Mouse (Mus musculus) midbrain, embryonic 11.5 days (tissue): ENCODE measurements around the gene Olfr547. TPM values are rescaled to one million over a fixed set of nuclear protein-coding genes. Genes with fewer than 3 reads are reported as not detected.

ENCODE experiments used
- ATAC-seq: fragments of 200-750 bp; cut with Nextera tagmentation; 2 replicates; pipeline ENCODE4 v1.8.0; 2017; ENCODE audit warnings: moderate TSS enrichment, moderate library complexity; ENCODE audit not compliant: low FRiP score
- DNase-seq: peaks from one replicate; pipeline ENCODE4 v3.0.0; 2015; ENCODE audit warnings: low spot score; ENCODE audit errors: missing footprints
- H3K27ac ChIP-seq: fragments of 300-500 bp; sonication (generic); 2 replicates; pipeline ENCODE4 v1.5.1; 2014; ENCODE audit warnings: low read depth, low read length
- H3K27me3 ChIP-seq: fragments of 300-500 bp; sonication (generic); 2 replicates; pipeline ENCODE4 v1.6.1; 2014; ENCODE audit warnings: mild to moderate bottlenecking, low read length, moderate library complexity, mixed read lengths; ENCODE audit not compliant: control insufficient read depth, insufficient read depth
- H3K36me3 ChIP-seq: fragments of 300-500 bp; sonication (generic); 2 replicates; pipeline ENCODE4 v1.6.1; 2014; ENCODE audit warnings: mild to moderate bottlenecking, low read length, moderate library complexity, mixed read lengths; ENCODE audit not compliant: control insufficient read depth, insufficient read depth
- H3K4me1 ChIP-seq: fragments of 300-500 bp; sonication (generic); 2 replicates; pipeline ENCODE4 v1.6.1; 2014; ENCODE audit warnings: low read length; ENCODE audit not compliant: control insufficient read depth, insufficient read depth
- H3K4me2 ChIP-seq: fragments of 300-500 bp; sonication (generic); 2 replicates; pipeline ENCODE4 v1.6.1; 2014; ENCODE audit warnings: mild to moderate bottlenecking, moderate library complexity
- H3K4me3 ChIP-seq: fragments of 300-500 bp; sonication (generic); 2 replicates; pipeline ENCODE4 v1.5.1; 2014; ENCODE audit warnings: low read depth, low read length
- H3K9ac ChIP-seq: fragments of 300-500 bp; sonication (generic); 2 replicates; pipeline ENCODE4 v1.6.1; 2014; ENCODE audit warnings: low read length
- H3K9me3 ChIP-seq: fragments of 300-500 bp; sonication (generic); 2 replicates; pipeline ENCODE4 v1.6.1; 2016; ENCODE audit warnings: low read length; ENCODE audit not compliant: control insufficient read depth
- WGBS: fragments of 180-500 bp; shearing (Covaris S2); extraction: QIAGEN DNeasy Blood & Tissue Kit; methylation state at CpG from one replicate; pipeline ENCODE4 v1.1.7; 2014; 5-methylcytosine and 5-hydroxymethylcytosine counted together
- polyA plus RNA-seq: library from polyadenylated mRNA; unstranded; fragments of >200 nt; fragmentation: Nextera tagmentation; extraction: Ambion mirVana; gene quantifications from 2 replicates; pipeline ENCODE4 v1.2.1, GENCODE M21; 2014

Olfr547 gene
- polyA plus RNA-seq, 1 experiment from 2014 or later: not detected

- Histone ChIP-seq H3K27me3 (no peaks in the 10 kb centered on the region), H3K4me2 (no peak overlapping the region), H3K36me3 (no peaks in the 10 kb centered on the region), H3K27ac (no peak overlapping the region), H3K4me1 (no peaks in the 10 kb centered on the region), H3K9me3 (no peaks in the 10 kb centered on the region), H3K9ac (no peak overlapping the region), H3K4me3 (no peak overlapping the region)
- 58% methylated on average over 3 of the region's 3 CpGs for WGBS
- DNase-seq: peak; percentile 60
- no peak for ATAC-seq
These were observed 6.7 kb downstream of the Olfr547 start for GRCm38 (mm10) chr7:102541251-102541650.

DNA sequence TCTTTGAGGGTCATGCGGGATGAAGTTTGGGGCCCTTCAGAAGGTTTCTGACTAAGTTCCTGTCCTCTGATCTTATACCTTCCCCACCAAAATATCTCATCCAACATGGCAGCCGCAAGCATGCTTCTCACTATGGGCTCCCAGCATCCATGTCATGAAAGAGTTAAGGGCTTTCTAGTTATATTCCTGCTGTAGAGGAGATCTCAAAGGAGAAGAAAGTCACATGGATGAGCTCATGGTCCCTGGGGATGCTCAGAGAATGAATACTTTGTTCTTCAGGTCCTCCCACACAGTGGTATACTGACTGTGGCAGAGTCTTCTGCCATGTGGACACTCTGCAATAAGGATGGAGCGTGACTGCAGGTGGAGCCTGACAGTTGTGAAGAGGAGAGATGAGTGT, 15.0 kb downstream of the Olfr547 start, which contains the start of gene Olfr549:
Gene Olfr549 (plus strand): TSS at position 301 of the 400 bp plus-strand sequence.
- H3K36me3 ChIP-seq: no peaks in the 10 kb centered on the region
- no peaks in the 10 kb centered on the region for H3K4me1 ChIP-seq
- H3K27ac ChIP-seq: no peak within 1 kb of the TSS
- DNase-seq (no peak), ATAC-seq (no peak)
- no peak within 1 kb of the TSS for H3K4me3 ChIP-seq
- no peak within 1 kb of the TSS for H3K4me2 ChIP-seq
- H3K9ac ChIP-seq: no peak within 1 kb of the TSS
- no peaks in the 10 kb centered on the region for H3K9me3 ChIP-seq
- WGBS: 89% methylated on average over 3 of the region's 3 CpGs
- no peaks in the 10 kb centered on the region for H3K27me3 ChIP-seq

- Histone ChIP-seq H3K9ac (no peak overlapping the region), H3K27ac (no peak overlapping the region), H3K36me3 (no peaks in the 10 kb centered on the region), H3K4me1 (no peaks in the 10 kb centered on the region), H3K9me3 (no peaks in the 10 kb centered on the region), H3K4me2 (no peak overlapping the region), H3K27me3 (no peaks in the 10 kb centered on the region), H3K4me3 (no peak overlapping the region)
- DNase-seq (no peak), ATAC-seq (no peak)
- 86% methylated on average over 3 of the region's 3 CpGs for WGBS
These were observed 18.7 kb downstream of the Olfr547 start for GRCm38 (mm10) chr7:102553279-102553678.

- H3K9me3 ChIP-seq: no peaks in the 10 kb centered on the region
- 26% methylated on average over 10 of the region's 10 CpGs for WGBS
- no peaks in the 10 kb centered on the region for H3K4me1 ChIP-seq
- H3K27ac ChIP-seq: no peak within 1 kb of the TSS
- no peaks in the 10 kb centered on the region for H3K27me3 ChIP-seq
- peak within 1 kb of the TSS; percentile 17 for H3K4me3 ChIP-seq
- H3K36me3 ChIP-seq: no peaks in the 10 kb centered on the region
- ATAC-seq: peak; percentile 87
- peak; percentile 93 for DNase-seq
- peak within 1 kb of the TSS; percentile 13; the same call in 1 of the 2 replicates for H3K9ac ChIP-seq
- peak within 1 kb of the TSS; percentile 36; the same call in 1 of the 2 replicates for H3K4me2 ChIP-seq
These were observed 30.7 kb downstream of the Olfr547 start, which contains the start of gene Trim21 for GRCm38 (mm10) chr7:102564999-102565997. TSS of gene Trim21 (minus strand) at chr7:102565486.

GRCm38 (mm10) chr7:102566219-102566618, 31.7 kb downstream of the Olfr547 start:
- WGBS: 87% methylated on average over 4 of the region's 4 CpGs
- no peak for DNase-seq
- Histone ChIP-seq H3K27ac (no peak overlapping the region), H3K4me3 (no peak overlapping the region), H3K36me3 (no peaks in the 10 kb centered on the region), H3K27me3 (no peaks in the 10 kb centered on the region), H3K4me2 (no peak overlapping the region), H3K4me1 (no peaks in the 10 kb centered on the region), H3K9me3 (no peaks in the 10 kb centered on the region), H3K9ac (no peak overlapping the region)
- no peak for ATAC-seq

- no peak within 1 kb of the TSS for H3K27ac ChIP-seq
- no peak within 1 kb of the TSS for H3K4me3 ChIP-seq
- H3K27me3 ChIP-seq: no peaks in the 10 kb centered on the region
- ATAC-seq (no peak), DNase-seq (no peak)
- H3K4me1 ChIP-seq: peaks cover 5% of the 10 kb centered on the region; the same call in 1 of the 2 replicates
- H3K36me3 ChIP-seq: no peaks in the 10 kb centered on the region
- 95% methylated on average over 8 of the region's 8 CpGs for WGBS
- no peak within 1 kb of the TSS for H3K4me2 ChIP-seq
- no peaks in the 10 kb centered on the region for H3K9me3 ChIP-seq
- H3K9ac ChIP-seq: no peak within 1 kb of the TSS
These were observed 36.6 kb downstream of the Olfr547 start, which contains the start of gene Olfr550 for GRCm38 (mm10) chr7:102571142-102571541. TSS of gene Olfr550 (plus strand) at chr7:102571442.

- Histone ChIP-seq H3K9me3 (no peaks in the 10 kb centered on the region), H3K36me3 (no peaks in the 10 kb centered on the region), H3K4me1 (peaks cover 5% of the 10 kb centered on the region; the same call in 1 of the 2 replicates), H3K4me2 (no peak overlapping the region), H3K27me3 (no peaks in the 10 kb centered on the region), H3K9ac (no peak overlapping the region), H3K4me3 (no peak overlapping the region), H3K27ac (peak overlapping the region; percentile 57; the same call in 1 of the 2 replicates)
- WGBS: 27% methylated on average over 3 of the region's 3 CpGs
- peak; percentile 91 for DNase-seq
- ATAC-seq: peak; percentile 89
These were observed 38.8 kb downstream of the Olfr547 start for GRCm38 (mm10) chr7:102573174-102573830.

GRCm38 (mm10) chr7:102575998-102576397, 41.4 kb downstream of the Olfr547 start:
- 55% methylated on average over 6 of the region's 6 CpGs for WGBS

More at GRCm38 (mm10) chr7:102575998-102576397, 41.4 kb downstream of the Olfr547 start:
- no peak overlapping the region for H3K4me3 ChIP-seq
- no peaks in the 10 kb centered on the region for H3K36me3 ChIP-seq
- ATAC-seq: no peak
- DNase-seq: no peak
- no peak overlapping the region for H3K4me2 ChIP-seq
- H3K9ac ChIP-seq: no peak overlapping the region
- no peaks in the 10 kb centered on the region for H3K9me3 ChIP-seq
- no peak overlapping the region for H3K27ac ChIP-seq
- H3K27me3 ChIP-seq: no peaks in the 10 kb centered on the region
- peaks cover 5% of the 10 kb centered on the region; the same call in 1 of the 2 replicates for H3K4me1 ChIP-seq
